Mouse (Mus musculus) heart, embryonic 13.5 days (tissue): ENCODE measurements around the gene Tspan18. TPM values are rescaled to one million over a fixed set of nuclear protein-coding genes. Genes with fewer than 3 reads are reported as not detected.
A peak's percentile ranks its signal among the peaks of the same experiment; 100 is the strongest.

Experiments
- ATAC-seq: fragments of 200-750 bp; cut with Nextera tagmentation; 2 replicates; pipeline ENCODE4 v1.8.0; 2017; ENCODE audit warnings: moderate TSS enrichment; ENCODE audit not compliant: insufficient number of reproducible peaks, low FRiP score, low TSS enrichment; ENCODE audit errors: extremely low read depth
- H3K27ac ChIP-seq: fragments of 300-500 bp; sonication (generic); replicated peaks from 2 replicates; pipeline ENCODE4 v1.5.1; 2015; ENCODE audit warnings: moderate library complexity, mild to moderate bottlenecking, inconsistent platforms
- H3K27me3 ChIP-seq: fragments of 300-500 bp; sonication (generic); replicated peaks from 2 replicates; pipeline ENCODE4 v1.6.1; 2015; ENCODE audit warnings: mild to moderate bottlenecking, inconsistent platforms
- H3K36me3 ChIP-seq: fragments of 300-500 bp; sonication (generic); 2 replicates; pipeline ENCODE4 v1.6.1; 2015; ENCODE audit warnings: mild to moderate bottlenecking, inconsistent platforms
- H3K4me1 ChIP-seq: fragments of 300-500 bp; sonication (generic); 2 replicates; pipeline ENCODE4 v1.6.1; 2015; ENCODE audit warnings: inconsistent platforms
- H3K4me2 ChIP-seq: fragments of 300-500 bp; sonication (generic); 2 replicates; pipeline ENCODE4 v1.6.1; 2015; ENCODE audit warnings: inconsistent platforms, mild to moderate bottlenecking, moderate library complexity
- H3K4me3 ChIP-seq: fragments of 300-500 bp; sonication (generic); 2 replicates; pipeline ENCODE4 v1.5.1; 2015; ENCODE audit warnings: moderate library complexity, mild to moderate bottlenecking, inconsistent platforms
- H3K9ac ChIP-seq: fragments of 300-500 bp; sonication (generic); 2 replicates; pipeline ENCODE4 v1.6.1; 2015; ENCODE audit warnings: inconsistent platforms, mild to moderate bottlenecking, moderate library complexity
- H3K9me3 ChIP-seq: fragments of 300-500 bp; sonication (generic); 2 replicates; pipeline ENCODE4 v1.6.1; 2016; ENCODE audit warnings: inconsistent platforms
- WGBS: fragments of 180-500 bp; shearing (Covaris S2); methylation state at CpG from one replicate; pipeline ENCODE4 v1.1.7; 2015; ENCODE audit warnings: mixed read lengths; 5-methylcytosine and 5-hydroxymethylcytosine counted together
- polyA plus RNA-seq: library from polyadenylated mRNA; unstranded; fragments of >200 nt; fragmentation: Nextera tagmentation; extraction: Ambion mirVana; gene quantifications from 2 replicates; pipeline ENCODE4 v1.2.1, GENCODE M21; 2015

Tspan18 gene
- polyA plus RNA-seq, 1 experiment from 2014 or later = 43.2 TPM

DNA sequence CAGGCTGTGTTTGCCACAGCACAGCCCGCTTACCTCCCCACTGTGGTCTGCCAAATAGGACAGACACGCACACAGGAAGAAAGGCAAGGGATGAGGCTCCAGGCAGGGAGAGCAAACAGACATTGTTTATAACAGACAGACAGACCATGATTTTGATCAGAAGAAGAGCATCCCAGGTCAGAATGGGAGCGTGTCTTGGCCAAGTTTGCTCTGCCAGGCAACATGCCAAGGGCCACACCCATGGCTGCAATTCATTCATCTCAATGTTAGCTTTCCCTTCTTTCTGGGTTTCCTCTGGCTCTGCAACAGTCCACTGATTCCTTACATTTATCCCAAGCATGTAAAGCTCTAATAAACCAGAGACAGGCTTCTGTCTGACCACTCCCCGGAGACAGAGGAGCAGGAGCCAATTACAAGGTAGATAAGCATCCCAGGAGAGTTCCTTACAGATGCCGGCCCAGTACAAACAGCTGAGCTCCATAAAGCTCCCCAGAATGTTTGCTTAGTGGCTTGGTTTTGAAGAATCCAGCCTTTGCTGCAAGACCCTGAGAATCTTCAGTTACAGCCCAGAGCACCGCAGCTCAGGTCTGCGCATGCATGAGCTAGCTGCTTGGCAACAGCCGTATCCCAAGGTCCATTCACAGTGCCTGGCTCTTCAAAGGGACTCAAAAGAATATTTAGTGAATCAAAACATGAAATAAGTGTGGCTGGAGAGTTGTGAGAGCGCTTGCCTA is 5.2 kb upstream of the Tspan18 start:
- Histone ChIP-seq H3K4me1 (peaks cover 21% of the 10 kb centered on the region), H3K36me3 (no peaks in the 10 kb centered on the region), H3K4me2 (no peak overlapping the region), H3K9ac (no peak overlapping the region), H3K4me3 (no peak overlapping the region), H3K9me3 (no peaks in the 10 kb centered on the region), H3K27ac (no peak overlapping the region), H3K27me3 (no peaks in the 10 kb centered on the region)
- WGBS = 64% methylated on average over 9 of the region's 9 CpGs
- no peak for ATAC-seq

GRCm38 (mm10) chr2:93335996-93336395 is 1.7 kb upstream of the Tspan18 start:
- H3K27ac ChIP-seq = no peak overlapping the region
- no peaks in the 10 kb centered on the region for H3K36me3 ChIP-seq
- ATAC-seq = no peak
- H3K4me3 ChIP-seq = no peak overlapping the region
- WGBS = 73% methylated on average over 11 of the region's 11 CpGs
- H3K9ac ChIP-seq = no peak overlapping the region
- no peaks in the 10 kb centered on the region for H3K9me3 ChIP-seq
- no peak overlapping the region for H3K4me2 ChIP-seq
- peaks cover 45% of the 10 kb centered on the region for H3K4me1 ChIP-seq
- no peaks in the 10 kb centered on the region for H3K27me3 ChIP-seq

DNA sequence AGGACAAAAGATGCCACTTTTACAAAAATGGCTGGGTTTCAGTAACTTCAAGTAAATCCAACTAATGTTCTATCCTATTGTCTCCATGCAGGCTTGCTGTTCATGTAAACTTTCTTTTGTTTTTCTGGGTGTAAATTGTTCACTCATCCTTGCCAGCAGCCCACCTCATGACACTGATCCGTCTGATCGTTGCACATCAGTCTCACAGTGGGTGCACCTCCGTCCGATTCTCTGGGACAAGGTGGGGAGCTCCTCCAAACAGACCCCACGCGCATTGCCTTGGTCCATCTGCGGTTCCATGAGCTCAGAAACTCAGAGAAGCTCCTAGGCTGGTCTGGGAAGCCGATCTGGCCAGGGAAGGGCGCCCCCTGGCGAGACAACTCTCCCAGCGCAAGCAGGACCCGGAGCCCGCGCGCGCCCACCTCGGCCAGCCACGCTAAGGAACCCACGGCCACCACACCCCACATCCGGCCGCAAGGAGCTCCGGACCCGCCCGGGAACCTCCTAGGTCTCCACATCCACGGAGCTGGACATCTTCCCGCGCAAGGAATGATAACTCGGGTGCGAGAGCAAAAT is 976 bp downstream of the Tspan18 start:
- Histone ChIP-seq H3K4me2 (peak overlapping the region; percentile 95), H3K9me3 (no peaks in the 10 kb centered on the region), H3K4me1 (peaks cover 62% of the 10 kb centered on the region), H3K27ac (peak overlapping the region; percentile 90), H3K27me3 (no peaks in the 10 kb centered on the region), H3K9ac (peak overlapping the region; percentile 91), H3K4me3 (peak overlapping the region; percentile 81), H3K36me3 (0 out of 2 replicates have a peak, but pooled peaks cover 3% of the 10 kb centered on the region)
- under 1% methylated on average over 29 of the region's 29 CpGs for WGBS
- ATAC-seq = peak; percentile 45

- Histone ChIP-seq H3K9me3 (no peaks in the 10 kb centered on the region), H3K4me2 (peak overlapping the region; percentile 95), H3K36me3 (0 out of 2 replicates have a peak, but pooled peaks cover 3% of the 10 kb centered on the region), H3K27me3 (no peaks in the 10 kb centered on the region), H3K4me1 (peaks cover 72% of the 10 kb centered on the region), H3K9ac (peak overlapping the region; percentile 91), H3K4me3 (peak overlapping the region; percentile 81), H3K27ac (peak overlapping the region; percentile 90)
- no peak for ATAC-seq
- WGBS = 51% methylated on average over 4 of the region's 4 CpGs
These were observed 2.0 kb downstream of the Tspan18 start for GRCm38 (mm10) chr2:93332277-93332676.

DNA sequence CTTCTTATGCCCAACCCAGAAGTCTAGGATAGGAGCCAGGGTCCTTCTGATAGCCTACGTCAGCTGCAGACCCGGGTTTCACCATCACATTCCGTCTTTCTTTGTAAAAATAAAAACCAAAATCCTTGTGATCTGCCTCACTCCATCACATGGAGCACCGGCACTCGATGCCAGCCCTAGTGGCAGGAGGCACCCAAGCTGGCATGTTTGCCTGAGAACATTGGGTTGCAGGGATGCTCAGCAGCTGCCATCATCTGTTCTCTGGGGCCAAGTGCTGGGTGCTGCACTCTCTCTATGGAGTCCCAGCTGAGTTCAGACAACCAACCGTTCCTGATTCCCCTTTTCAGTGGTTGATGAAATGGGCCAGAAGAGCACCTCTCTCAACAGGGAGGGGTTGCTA is 3.2 kb downstream of the Tspan18 start:
- Histone ChIP-seq H3K9ac (peak overlapping the region; percentile 91), H3K36me3 (0 out of 2 replicates have a peak, but pooled peaks cover 3% of the 10 kb centered on the region), H3K4me3 (peak overlapping the region; percentile 81), H3K4me2 (peak overlapping the region; percentile 95), H3K27me3 (no peaks in the 10 kb centered on the region), H3K9me3 (no peaks in the 10 kb centered on the region), H3K4me1 (peaks cover 81% of the 10 kb centered on the region), H3K27ac (peak overlapping the region; percentile 28; the same call in 1 of the 2 replicates)
- ATAC-seq = no peak
- 73% methylated on average over 6 of the region's 6 CpGs for WGBS

GRCm38 (mm10) chr2:93329120-93329519 is 5.2 kb downstream of the Tspan18 start:
- no peak for ATAC-seq
- peaks cover 88% of the 10 kb centered on the region for H3K4me1 ChIP-seq

DNA sequence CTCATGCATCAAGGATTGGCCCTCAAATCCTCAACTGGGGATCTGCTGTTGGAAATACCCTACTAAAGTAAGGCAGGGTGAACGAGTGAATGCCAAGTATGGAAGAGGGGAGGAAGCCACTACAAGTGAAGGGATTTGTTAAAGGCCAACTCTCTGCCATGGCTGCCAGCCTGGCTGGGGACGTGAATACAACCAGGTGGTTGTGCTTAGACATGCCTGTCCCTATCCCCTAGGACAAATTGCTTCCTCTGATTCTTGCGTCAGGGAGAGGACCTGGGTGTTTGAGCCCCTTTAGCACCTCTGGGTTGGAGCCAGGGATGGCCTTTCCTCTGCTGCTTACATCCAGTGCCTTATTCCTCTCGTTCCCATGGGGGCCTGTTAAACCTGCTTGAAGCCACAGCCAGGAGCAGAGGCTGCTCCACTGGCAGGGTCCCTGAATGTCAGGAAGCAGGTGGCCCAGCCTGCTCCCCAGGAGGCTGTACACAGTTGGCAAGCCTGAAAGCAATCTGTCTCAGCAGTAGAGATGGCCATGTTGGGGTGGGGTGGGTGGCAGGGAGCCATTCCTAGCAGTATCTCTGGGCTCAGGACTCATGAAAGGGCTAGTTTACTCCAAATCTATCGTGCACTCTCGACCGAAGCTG is 6.3 kb downstream of the Tspan18 start:
- Histone ChIP-seq H3K4me3 (no peak overlapping the region), H3K4me1 (peaks cover 90% of the 10 kb centered on the region), H3K27me3 (no peaks in the 10 kb centered on the region), H3K4me2 (no peak overlapping the region), H3K27ac (peak overlapping the region; percentile 40), H3K9ac (0 out of 2 replicates have a peak overlapping the region, but pooled peaks have one; percentile 2), H3K36me3 (peaks cover 16% of the 10 kb centered on the region), H3K9me3 (no peaks in the 10 kb centered on the region)
- 68% methylated on average over 7 of the region's 7 CpGs for WGBS
- no peak for ATAC-seq

More at GRCm38 (mm10) chr2:93329120-93329519, 5.2 kb downstream of the Tspan18 start:
- no peaks in the 10 kb centered on the region for H3K27me3 ChIP-seq
- 0 out of 2 replicates have a peak overlapping the region, but pooled peaks have one; percentile 28 for H3K9ac ChIP-seq
- no peaks in the 10 kb centered on the region for H3K9me3 ChIP-seq
- 24% methylated on average over 4 of the region's 4 CpGs for WGBS
- H3K27ac ChIP-seq = peak overlapping the region; percentile 56
- H3K4me2 ChIP-seq = 0 out of 2 replicates have a peak overlapping the region, but pooled peaks have one; percentile 9
- H3K4me3 ChIP-seq = no peak overlapping the region
- peaks cover 6% of the 10 kb centered on the region; the same call in 1 of the 2 replicates for H3K36me3 ChIP-seq

GRCm38 (mm10) chr2:93324681-93325080 is 9.6 kb downstream of the Tspan18 start:
- Histone ChIP-seq H3K27ac (peak overlapping the region; percentile 50), H3K36me3 (peaks cover 17% of the 10 kb centered on the region), H3K9me3 (no peaks in the 10 kb centered on the region), H3K9ac (peak overlapping the region; percentile 58), H3K4me2 (no peak overlapping the region), H3K4me3 (no peak overlapping the region), H3K27me3 (no peaks in the 10 kb centered on the region), H3K4me1 (peaks cover 73% of the 10 kb centered on the region)
- 33% methylated on average over 7 of the region's 7 CpGs for WGBS
- ATAC-seq = no peak; the same call in 1 of the 2 replicates

DNA sequence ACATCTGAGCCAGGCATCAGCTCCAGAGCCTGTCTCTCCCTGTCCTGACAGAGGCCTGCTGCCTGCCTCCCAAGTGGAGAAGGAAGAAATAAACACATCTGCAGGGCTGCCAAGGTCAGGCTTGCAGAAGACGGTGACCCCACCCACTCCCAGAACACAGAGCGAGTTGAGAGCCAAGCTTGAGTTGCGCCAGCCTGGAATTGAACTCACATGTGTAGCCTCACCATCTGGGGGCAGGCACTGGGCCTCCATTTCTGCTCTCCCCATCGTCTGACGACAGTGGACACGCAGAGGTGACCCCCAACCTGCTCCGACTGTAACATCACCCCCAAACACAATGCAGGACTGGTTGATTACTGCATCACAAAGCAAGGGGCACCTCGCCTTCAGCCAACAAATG is 12.4 kb downstream of the Tspan18 start:
- H3K4me3 ChIP-seq = no peak overlapping the region
- no peaks in the 10 kb centered on the region for H3K27me3 ChIP-seq
- peak overlapping the region; percentile 56 for H3K9ac ChIP-seq
- WGBS = 55% methylated on average over 8 of the region's 8 CpGs
- no peak for ATAC-seq
- H3K4me1 ChIP-seq = peaks cover 71% of the 10 kb centered on the region
- H3K4me2 ChIP-seq = no peak overlapping the region
- H3K9me3 ChIP-seq = no peaks in the 10 kb centered on the region
- peaks cover 15% of the 10 kb centered on the region for H3K36me3 ChIP-seq
- H3K27ac ChIP-seq = peak overlapping the region; percentile 26

GRCm38 (mm10) chr2:93320267-93320666 is 14.0 kb downstream of the Tspan18 start:
- Histone ChIP-seq H3K27me3 (no peaks in the 10 kb centered on the region), H3K9ac (no peak overlapping the region), H3K4me1 (peaks cover 64% of the 10 kb centered on the region), H3K36me3 (peaks cover 15% of the 10 kb centered on the region), H3K27ac (no peak overlapping the region), H3K4me3 (no peak overlapping the region), H3K9me3 (no peaks in the 10 kb centered on the region), H3K4me2 (no peak overlapping the region)
- no peak for ATAC-seq
- 66% methylated on average over 5 of the region's 5 CpGs for WGBS

DNA sequence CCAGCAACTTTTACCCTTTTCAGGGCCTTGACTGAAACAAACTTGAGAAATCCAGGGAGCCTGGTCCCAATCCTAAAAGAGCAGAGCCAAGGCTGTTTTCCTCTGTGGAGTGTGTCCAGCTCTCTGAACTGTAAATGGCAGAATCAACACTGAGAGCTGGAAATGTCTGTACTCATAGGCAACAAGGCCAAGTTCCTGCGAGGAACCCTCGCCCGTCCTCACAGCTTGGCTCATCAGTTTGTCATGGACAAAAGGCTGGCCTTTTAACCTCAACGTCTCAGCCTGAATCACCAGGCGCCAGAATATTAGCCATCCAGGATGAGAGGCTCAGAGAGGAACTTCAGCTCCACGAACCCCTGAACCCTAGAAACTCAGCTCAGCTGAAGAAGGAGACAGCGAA is 14.7 kb downstream of the Tspan18 start:
- Histone ChIP-seq H3K27me3 (no peaks in the 10 kb centered on the region), H3K36me3 (peaks cover 15% of the 10 kb centered on the region), H3K4me2 (no peak overlapping the region), H3K4me3 (no peak overlapping the region), H3K27ac (no peak overlapping the region), H3K4me1 (peaks cover 64% of the 10 kb centered on the region), H3K9me3 (no peaks in the 10 kb centered on the region), H3K9ac (no peak overlapping the region)
- no peak for ATAC-seq
- 53% methylated on average over 7 of the region's 7 CpGs for WGBS
